Mouse (Mus musculus): ENCODE data around the gene Il4. TPM values are rescaled to one million over a fixed set of nuclear protein-coding genes. Genes with fewer than 3 reads are reported as not detected.
"Not testable (repeated sequence)": the region's sequence is repeated elsewhere in the genome, so short reads cannot be mapped to it uniquely, and the experiment has no call there.

Il4 gene
- polyA plus RNA-seq, 1 experiment from 2014 or later = 0.20 TPM

- not testable (repeated sequence) for H3K36me3 ChIP-seq (ENCODE audit: control insufficient read depth, insufficient read depth); H3K4me2 ChIP-seq (ENCODE audit: low read depth, low read length); H3K27ac ChIP-seq (ENCODE audit: low read length); H3K27me3 ChIP-seq (ENCODE audit: control insufficient read depth, insufficient read depth, low read depth, low read length); H3K4me3 ChIP-seq (ENCODE audit: low read depth, low read length); H3K9me3 ChIP-seq (replicated peaks; ENCODE audit: control insufficient read depth, low read length); ATAC-seq (ENCODE audit: low read depth); H3K9ac ChIP-seq (ENCODE audit: low read depth, low read length)
- WGBS (ENCODE audit: insufficient replicate concordance) = 53% methylated on average over 1 of the region's 3 CpGs
- H3K4me1 ChIP-seq (ENCODE audit: control insufficient read depth, low read depth, low read length) = peaks cover 13% of the 10 kb centered on the region
Observed at GRCm38 (mm10) chr11:53559980-53560379, 58.5 kb downstream of the Il4 start.

- WGBS (ENCODE audit: insufficient replicate concordance) = 74% methylated on average over 1 of the region's 3 CpGs
- not testable (repeated sequence) for ATAC-seq (ENCODE audit: low read depth); H3K4me2 ChIP-seq (ENCODE audit: low read depth, low read length); H3K4me3 ChIP-seq (ENCODE audit: low read depth, low read length); H3K27me3 ChIP-seq (ENCODE audit: control insufficient read depth, insufficient read depth, low read depth, low read length); H3K27ac ChIP-seq (ENCODE audit: low read length); H3K9ac ChIP-seq (ENCODE audit: low read depth, low read length); H3K36me3 ChIP-seq (ENCODE audit: control insufficient read depth, insufficient read depth); H3K9me3 ChIP-seq (replicated peaks; ENCODE audit: control insufficient read depth, low read length)
- H3K4me1 ChIP-seq (ENCODE audit: control insufficient read depth, low read depth, low read length) = peaks cover 13% of the 10 kb centered on the region
Observed at GRCm38 (mm10) chr11:53557992-53558391, 60.5 kb downstream of the Il4 start.

- not testable (repeated sequence) for H3K4me3 ChIP-seq (ENCODE audit: low read depth, low read length); H3K27me3 ChIP-seq (ENCODE audit: control insufficient read depth, insufficient read depth, low read depth, low read length); H3K36me3 ChIP-seq (ENCODE audit: control insufficient read depth, insufficient read depth); H3K27ac ChIP-seq (ENCODE audit: low read length); H3K9me3 ChIP-seq (replicated peaks; ENCODE audit: control insufficient read depth, low read length); H3K9ac ChIP-seq (ENCODE audit: low read depth, low read length); H3K4me1 ChIP-seq (ENCODE audit: control insufficient read depth, low read depth, low read length); ATAC-seq (ENCODE audit: low read depth); H3K4me2 ChIP-seq (ENCODE audit: low read depth, low read length)
- WGBS (ENCODE audit: insufficient replicate concordance) = 77% methylated on average over 15 of the region's 20 CpGs
Observed at GRCm38 (mm10) chr11:53556529-53556928, 61.9 kb downstream of the Il4 start.

Other genes with a start within 250 kb of the Il4 start
- gene Leap2, start 195.5 kb downstream of the Il4 start, polyA plus RNA-seq (2015; fragmentation: Nextera tagmentation; extraction: Ambion mirVana) = 71.4 and 78.2 TPM in 2 replicates
- gene Uqcrq, start 187.8 kb downstream of the Il4 start, polyA plus RNA-seq (2015; fragmentation: Nextera tagmentation; extraction: Ambion mirVana) = 513 and 549 TPM in 2 replicates
- 0.41 and 0.43 TPM in 2 replicates for gene Gdf9, start 187.6 kb downstream of the Il4 start, polyA plus RNA-seq (2015; fragmentation: Nextera tagmentation; extraction: Ambion mirVana)
- 0.18 and 0.22 TPM in 2 replicates for gene Gm10447, start 161.6 kb downstream of the Il4 start, polyA plus RNA-seq (2015; fragmentation: Nextera tagmentation; extraction: Ambion mirVana)
- 3.1 and 4.1 TPM in 2 replicates for gene Shroom1, start 161.5 kb downstream of the Il4 start, polyA plus RNA-seq (2015; fragmentation: Nextera tagmentation; extraction: Ambion mirVana)
- not detected in 2 replicates for gene Gm9837, start 148.2 kb downstream of the Il4 start, polyA plus RNA-seq (2015; fragmentation: Nextera tagmentation; extraction: Ambion mirVana)
- gene Gm9945, start 138.5 kb downstream of the Il4 start, polyA plus RNA-seq (2015; fragmentation: Nextera tagmentation; extraction: Ambion mirVana) = 0.49 and 0.64 TPM in 2 replicates
- 13.5 and 15.9 TPM in 2 replicates for gene Sowaha, start 138.4 kb downstream of the Il4 start, polyA plus RNA-seq (2015; fragmentation: Nextera tagmentation; extraction: Ambion mirVana)
- gene Sept8, start 99.4 kb downstream of the Il4 start, polyA plus RNA-seq (2015; fragmentation: Nextera tagmentation; extraction: Ambion mirVana) = 16.5 and 18.9 TPM in 2 replicates
- gene Kif3a, start 51.3 kb downstream of the Il4 start, polyA plus RNA-seq (2015; fragmentation: Nextera tagmentation; extraction: Ambion mirVana) = 7.4 and 9.7 TPM in 2 replicates
- gene Il13, start 16.0 kb upstream of the Il4 start, polyA plus RNA-seq (2015; fragmentation: Nextera tagmentation; extraction: Ambion mirVana) = not detected in 2 replicates
- gene Rad50, start 88.7 kb upstream of the Il4 start, polyA plus RNA-seq (2015; fragmentation: Nextera tagmentation; extraction: Ambion mirVana) = 12.4 and 12.9 TPM in 2 replicates
- not detected in 2 replicates for gene Il5, start 102.1 kb upstream of the Il4 start, polyA plus RNA-seq (2015; fragmentation: Nextera tagmentation; extraction: Ambion mirVana)
- gene Irf1, start 151.3 kb upstream of the Il4 start, polyA plus RNA-seq (2015; fragmentation: Nextera tagmentation; extraction: Ambion mirVana) = 14.8 and 17.7 TPM in 2 replicates
- gene Gm17334, start 154.5 kb upstream of the Il4 start, polyA plus RNA-seq (2015; fragmentation: Nextera tagmentation; extraction: Ambion mirVana) = 0.19 TPM in 1 of 2 replicates, not detected in the other
- gene Gm12216, start 240.6 kb upstream of the Il4 start, polyA plus RNA-seq (2015; fragmentation: Nextera tagmentation; extraction: Ambion mirVana) = 0.08 and 0.44 TPM in 2 replicates